Mouse (Mus musculus): ENCODE results near the gene 2410004B18Rik.

The 2410004B18Rik gene

DNA sequence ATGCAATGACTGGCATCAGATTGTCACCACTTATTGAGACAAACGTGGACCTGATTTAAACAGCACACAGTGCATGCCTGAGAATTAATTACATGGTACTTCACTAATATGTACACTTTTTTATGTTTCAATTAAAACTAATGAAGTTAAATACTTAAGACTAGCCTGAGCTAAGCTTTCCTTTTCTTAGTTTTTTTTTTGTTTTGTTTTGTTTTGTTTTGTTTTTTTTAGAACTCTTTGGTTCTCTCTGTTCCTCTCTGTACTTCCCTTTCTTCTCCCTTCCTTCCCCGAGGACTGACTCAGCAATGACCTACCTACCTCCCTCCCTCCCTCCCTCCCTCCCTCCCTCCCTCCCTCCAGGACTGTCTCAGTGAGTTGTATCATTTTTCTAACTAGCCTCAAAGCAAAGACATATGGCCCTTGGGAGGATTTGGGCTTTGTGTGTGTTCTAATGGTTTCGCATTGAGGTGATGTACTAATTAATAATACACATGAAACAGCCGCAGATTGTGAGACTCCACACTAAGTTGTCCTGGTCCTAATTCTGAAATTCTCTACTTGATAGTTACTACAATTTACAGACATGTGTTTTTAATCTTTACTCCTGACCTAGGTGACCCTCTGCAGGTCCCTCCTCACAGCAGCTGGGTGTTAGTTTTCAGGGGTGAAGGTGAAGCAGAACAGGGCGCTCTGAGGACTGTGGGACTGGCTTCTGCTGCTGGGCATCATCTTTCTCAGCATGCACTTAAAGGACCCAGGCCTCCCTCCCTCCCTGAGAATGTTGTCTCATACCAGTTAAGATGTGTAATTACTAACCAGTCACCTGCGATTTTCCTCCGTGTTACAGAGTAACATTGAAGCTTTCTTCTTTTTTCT lies 8.1 kb upstream of the 2410004B18Rik start:
- DNase-seq (ENCODE audit: inconsistent age in 2 of 2, low spot score in 1 of 2): no peak

DNA sequence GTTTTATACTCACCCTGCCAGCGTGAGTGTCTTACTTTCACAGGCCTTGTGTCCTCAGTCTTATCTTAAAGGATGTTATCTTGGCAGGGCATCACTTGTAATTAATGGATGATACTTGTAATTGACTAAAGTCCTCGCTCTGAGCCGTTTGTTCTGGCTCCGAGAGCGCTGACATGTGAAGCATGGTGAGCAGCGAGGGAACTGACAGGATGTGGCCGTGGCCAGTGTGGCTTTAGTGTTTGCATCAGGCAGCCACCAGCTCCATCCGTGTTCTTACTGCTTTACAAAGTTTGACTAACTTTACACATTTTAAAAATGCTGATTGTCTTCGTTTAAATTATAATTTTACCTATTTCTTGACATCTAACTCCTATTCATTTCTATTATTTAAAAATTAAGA lies 4.0 kb upstream of the 2410004B18Rik start:
- no peak for DNase-seq (ENCODE audit: inconsistent age in 2 of 2, low spot score in 1 of 2)

DNA sequence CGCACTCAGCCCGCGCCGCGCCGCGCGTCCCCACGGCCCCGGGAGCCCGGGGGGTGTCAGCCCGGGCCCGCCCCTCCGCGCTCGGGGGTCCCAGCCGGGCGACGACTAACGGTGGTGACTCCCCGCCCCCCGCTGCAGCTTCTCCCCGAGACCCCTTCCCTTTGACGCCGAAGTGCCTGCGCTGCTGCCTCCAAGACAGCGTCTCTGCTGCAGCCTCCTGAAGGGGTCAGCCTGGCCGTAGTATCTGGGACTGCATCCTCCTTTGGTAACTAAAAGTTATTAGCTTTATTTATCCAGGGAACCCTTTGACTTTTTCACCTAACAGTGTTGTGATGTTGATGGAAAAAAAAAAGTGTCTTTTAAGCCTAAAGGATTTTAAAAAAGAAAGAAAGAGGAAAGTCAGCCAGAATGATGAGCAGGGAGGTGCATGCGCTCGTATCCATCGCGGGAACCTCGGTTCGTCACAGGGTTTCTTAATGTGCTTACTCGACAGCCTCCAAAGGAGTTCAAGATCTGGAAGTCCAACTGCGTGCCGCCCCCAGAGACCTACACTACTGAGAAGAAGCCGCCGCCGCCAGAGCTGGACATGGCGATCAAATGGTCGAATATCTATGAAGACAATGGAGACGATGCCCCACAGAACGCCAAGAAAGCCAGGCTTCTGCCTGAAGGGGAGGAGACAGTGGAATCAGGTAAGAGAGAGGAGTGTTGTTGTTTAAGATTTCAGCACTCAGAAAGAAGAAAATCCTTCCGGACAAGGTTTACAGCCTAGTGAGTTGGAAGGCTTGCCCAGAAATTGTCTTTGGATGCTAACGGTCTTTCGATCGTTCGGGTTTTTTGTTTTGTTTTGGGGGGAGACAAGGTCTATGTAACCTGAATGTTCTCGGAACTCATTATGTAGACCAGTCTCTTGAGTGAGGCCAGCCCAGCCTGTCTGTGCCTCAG lies 863 bp downstream of the 2410004B18Rik start:
- peak; percentile 42 to 67 for DNase-seq (ENCODE audit: inconsistent age in 2 of 2, low spot score in 1 of 2)

DNA sequence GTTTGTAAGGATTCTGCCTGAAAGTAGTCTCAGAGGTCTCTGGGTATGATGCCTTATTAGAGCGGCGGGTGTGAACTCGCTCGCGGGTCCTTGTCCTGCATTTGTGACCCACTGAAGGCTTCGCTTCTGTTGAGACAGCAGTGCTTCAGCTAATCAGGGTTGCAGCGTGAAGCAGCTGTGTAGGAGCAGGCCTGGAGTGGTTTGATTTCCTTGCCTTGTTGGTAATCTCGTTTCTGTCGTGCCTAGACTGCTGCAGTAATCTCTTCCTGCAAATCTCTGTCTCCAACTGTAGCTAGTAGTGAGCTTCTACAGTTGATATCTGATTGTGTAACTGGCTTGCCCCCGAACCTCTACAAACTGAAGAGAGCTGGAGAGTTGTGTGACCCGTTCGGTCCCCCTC lies 1.6 kb downstream of the 2410004B18Rik start:
- DNase-seq (ENCODE audit: inconsistent age in 2 of 2, low spot score in 1 of 2): no peak

DNA sequence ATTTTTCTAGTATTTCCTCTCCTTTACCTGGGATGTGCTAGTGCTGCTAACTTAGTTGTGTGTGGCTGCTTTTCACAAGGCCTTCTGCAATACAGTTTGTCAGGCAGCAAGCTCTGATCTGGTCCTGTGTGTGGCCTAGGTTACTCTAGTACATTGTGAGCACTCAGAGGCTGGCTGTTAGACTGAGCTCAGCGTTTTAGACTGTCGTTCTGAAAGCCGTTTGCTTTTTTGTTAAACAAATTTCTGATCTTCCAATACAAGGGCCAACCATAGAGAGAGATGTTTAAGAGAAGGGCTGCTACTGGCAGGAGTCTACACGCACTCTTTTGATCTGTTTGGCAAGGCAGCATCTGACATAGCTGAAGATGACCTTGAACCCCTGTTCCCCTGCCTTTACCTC lies 2.2 kb downstream of the 2410004B18Rik start:
- no peak for DNase-seq (ENCODE audit: inconsistent age in 2 of 2, low spot score in 1 of 2)

DNA sequence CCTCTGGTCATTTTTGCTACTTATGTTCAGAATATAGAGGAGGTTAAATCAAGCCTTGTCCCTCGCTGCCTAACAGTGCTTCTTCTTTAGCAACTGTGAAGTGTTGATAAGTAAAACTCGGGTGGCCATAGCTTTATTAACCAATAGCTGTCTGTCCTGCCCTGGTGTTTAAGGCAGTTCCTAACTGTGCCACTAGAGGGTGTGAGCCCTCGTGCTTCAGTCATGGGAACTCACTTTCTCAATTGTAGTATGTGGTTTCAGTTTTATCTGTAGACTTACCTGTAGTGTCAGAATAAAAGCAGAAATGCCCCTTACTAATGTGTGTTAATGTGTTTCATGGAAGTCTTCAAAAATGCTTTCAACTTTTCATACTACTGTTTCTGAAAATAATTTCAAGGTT lies 4.2 kb downstream of the 2410004B18Rik start:
- DNase-seq (ENCODE audit: inconsistent age in 2 of 2, low spot score in 1 of 2): peak; percentile 56 to 87

DNA sequence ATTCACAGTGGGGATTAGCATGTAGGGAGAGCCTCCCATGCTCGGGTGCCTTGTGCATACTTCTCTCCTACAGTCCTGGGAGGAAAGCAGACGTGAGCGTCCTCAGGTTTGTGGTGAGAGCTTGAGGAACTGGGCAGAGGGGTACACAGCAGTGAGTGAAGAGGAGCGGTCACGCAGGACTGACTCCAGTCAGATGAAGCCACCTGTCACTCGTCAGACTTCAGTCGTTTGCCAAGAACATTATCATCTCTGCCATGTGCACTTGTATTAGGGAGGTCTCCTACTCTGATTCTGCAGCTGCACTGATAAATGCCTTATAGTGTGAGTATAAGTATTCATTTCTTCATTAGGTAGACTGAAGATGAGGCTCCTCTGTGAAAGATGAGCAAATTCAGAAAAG lies 6.5 kb downstream of the 2410004B18Rik start:
- no peak for DNase-seq (ENCODE audit: inconsistent age in 2 of 2, low spot score in 1 of 2)

DNA sequence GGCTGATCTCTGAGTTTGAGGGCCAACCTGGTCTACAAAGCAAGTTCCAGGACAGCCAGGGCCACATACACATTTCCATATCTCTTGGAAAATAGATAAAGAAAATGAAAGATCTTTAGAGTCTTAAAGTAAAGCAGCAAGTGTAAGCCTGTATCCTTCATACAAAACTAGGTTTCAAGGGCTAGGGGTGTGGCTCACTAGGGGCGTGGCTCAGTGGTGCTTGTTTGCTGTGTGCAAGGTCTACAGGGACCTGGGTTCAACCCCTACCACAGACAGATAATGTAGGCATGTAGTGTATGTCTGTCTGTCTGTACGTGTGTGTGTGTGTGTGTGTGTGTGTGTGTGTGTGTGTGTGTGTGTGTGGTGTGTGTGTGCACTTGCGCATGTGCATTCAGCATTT lies 8.1 kb downstream of the 2410004B18Rik start:
- no peak for DNase-seq (ENCODE audit: inconsistent age in 2 of 2, low spot score in 1 of 2)

DNA sequence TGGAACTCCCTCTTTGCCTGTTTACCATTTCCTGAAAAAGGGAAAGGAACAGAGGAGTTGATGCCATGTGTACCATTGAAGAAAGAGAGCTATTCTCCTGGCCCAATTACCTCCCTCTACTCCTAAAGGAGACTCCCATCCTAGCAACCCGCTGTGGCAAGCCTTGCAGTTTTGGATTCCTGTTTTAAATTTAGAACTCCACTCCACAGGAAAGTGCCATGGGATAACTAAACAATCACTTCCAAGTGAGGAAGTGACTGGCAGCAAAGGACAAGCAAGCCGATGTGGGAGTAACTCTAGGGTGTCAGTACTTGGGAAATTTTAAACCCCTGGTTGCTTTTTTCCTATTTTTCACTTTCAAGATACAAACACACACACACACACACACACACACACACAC lies 8.8 kb downstream of the 2410004B18Rik start:
- DNase-seq (ENCODE audit: inconsistent age in 2 of 2, low spot score in 1 of 2): no peak

DNA sequence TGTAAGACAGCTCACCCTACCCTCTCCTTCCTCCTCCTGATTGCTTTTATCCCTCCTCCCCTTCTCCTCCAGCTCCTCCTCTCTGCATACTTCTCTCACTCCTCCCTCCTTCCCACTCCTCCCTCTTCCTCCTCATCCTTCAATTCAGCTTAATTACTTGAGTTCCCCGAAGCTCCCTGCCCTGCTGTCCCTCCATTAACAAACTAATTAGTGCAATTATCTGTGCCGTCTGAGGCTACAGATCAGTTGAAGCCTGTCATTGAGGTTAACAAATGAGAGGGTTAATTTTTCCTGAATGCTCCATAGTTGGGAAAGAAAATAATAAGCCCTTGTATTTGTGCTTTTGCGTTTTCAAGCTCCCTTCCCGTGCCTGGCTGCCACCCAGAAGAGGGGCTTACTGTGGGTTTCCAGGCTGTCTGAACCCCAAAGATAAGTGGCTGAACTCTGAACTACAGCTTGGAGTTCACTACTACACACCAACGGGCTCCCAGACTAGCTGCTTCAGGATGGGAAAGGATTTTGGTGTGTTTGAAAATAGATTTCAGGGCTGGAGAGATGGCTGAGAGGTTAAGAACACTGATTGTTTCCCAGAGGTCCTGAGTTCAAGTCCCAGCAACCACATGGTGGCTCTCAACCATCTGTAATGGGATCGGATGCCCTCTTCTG lies 9.9 kb downstream of the 2410004B18Rik start:
- DNase-seq (ENCODE audit: inconsistent age in 2 of 2, low spot score in 1 of 2): no peak

DNA sequence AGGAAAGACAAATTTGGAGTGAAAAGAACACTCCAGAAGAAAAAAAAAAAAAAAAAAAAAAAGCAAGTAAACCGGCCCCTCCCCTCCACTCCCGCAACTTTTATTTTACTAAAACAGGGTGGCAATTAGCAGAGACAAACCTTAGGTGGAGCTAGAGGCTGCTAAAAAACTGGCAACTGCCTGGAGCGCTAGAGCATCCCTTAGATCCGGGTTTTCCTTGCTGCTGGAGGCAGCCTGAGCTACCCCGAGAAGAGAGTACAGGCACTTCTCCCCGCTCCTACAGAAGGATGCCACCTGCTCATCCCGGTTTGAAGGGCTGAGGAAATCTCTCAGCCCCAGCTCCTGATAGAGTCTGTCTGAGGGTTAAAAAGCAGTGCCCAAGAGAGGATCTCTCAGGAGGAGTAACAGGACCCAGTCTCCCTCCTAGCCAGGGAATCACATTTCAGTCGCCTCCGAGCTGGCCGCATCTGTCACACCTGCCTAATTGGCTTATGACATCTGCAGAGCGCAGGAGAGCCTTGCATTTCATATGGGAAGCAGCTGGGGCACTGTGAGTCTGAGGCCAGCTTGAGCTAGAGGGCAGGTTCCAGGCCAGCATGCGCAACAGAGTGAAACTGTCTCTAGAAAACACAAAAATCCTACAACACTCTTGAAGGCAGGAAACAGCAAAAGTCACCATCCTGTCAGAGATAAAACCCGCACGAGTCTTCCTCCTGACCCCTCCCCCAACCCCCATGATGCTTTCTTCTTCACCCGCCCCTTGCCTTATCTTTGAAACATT lies 12.4 kb downstream of the 2410004B18Rik start:
- peak; percentile 33 to 74 for DNase-seq (ENCODE audit: inconsistent age in 2 of 2, low spot score in 1 of 2)

DNA sequence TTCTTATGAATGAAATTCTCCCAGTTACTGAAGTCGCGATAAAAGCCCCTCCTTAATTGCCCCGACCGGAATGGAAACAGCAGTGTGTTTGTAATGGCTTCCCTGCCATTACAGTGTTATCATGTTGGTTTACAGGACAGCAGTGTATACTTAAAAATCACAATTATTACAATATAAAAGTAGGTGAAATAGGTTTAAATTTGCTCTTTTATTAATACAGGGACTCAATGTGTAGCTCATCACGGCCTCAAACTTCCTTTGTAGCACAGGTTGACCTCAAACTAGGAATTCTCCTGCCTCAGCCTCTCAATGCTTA lies 13.0 kb downstream of the 2410004B18Rik start:
- DNase-seq (ENCODE audit: inconsistent age in 2 of 2, low spot score in 1 of 2): no peak

DNA sequence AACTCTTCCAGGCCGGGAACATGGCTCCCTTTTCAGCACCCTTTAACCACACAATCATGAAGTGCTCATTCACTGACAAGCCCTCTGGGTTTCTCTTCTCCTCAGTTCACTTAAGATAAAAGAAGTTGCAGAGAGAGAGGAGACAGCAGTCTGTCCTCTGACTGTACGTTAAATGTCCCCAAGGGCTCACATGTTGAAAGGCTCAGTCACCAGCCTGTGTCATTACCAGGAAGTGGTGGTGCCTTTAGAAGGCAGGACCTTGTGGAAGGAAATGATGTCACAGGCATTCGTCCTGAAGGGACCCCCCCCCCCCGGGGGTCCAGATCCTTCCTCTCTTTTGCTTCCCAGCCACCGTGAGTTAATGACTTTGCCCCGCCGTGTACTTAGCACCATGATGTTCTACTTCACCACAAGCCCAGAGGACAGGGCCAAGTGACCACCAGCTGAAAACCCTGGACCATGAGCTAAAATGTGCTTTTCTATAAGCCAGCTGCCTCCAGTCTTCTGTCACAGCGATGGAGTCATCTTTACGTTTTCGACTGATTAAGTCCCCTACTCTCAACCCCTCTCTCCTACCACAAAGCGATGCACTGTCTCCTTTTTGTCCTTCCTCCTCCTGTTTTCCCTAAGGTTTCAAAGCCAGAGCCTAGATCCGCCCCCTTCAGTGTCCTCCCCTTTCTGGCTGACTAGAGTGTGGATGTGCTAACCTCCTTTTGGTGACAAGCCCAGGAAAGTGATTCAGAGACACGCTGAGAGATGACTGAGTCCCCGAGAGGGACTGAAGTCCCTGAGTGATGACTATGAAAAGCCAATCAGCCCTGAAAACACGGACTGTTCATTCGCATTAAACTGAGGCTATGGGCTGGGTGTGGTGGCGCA lies 13.7 kb downstream of the 2410004B18Rik start:
- DNase-seq (ENCODE audit: inconsistent age in 2 of 2, low spot score in 1 of 2): peak; percentile 44 to 84

DNA sequence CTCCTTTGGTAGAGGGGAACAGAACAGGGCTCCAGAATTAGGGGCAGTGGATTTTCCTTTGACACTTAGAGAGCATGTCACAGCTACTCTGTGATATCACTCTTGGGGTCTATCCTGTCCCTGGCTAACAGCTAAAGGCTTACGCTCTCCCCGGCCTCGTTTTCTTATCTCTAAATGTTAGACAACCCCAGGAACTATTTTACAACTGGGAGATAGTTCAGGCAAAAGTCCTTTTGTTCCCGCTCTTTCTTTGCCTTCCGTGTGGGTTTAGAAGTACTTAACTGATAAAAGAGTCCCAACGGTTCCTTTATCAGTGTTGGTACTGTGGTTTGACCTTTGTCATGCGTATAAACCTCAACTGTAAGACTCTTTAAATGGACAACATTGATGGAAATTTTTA lies 15.1 kb downstream of the 2410004B18Rik start:
- DNase-seq (ENCODE audit: inconsistent age in 2 of 2, low spot score in 1 of 2): no peak

DNA sequence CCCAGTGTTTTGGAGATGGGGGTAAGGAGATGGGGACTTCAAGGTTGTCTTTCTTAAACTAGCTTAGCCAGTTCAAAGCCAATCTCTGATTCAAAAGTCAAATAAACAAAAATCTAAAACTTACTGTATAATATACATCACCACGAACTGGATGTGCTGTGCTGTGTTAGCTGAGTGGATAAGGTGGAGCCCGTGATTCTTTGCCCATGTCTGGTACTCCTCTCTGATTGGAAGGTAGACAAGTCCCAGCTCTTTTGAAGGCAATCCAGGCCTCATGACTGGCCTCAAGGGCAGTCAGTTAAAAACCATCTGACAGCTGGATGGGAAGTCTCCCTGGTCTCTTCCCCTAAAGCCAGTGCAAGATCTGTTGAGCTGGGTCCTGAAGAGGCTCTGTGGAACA lies 15.6 kb downstream of the 2410004B18Rik start:
- no peak for DNase-seq (ENCODE audit: inconsistent age in 2 of 2, low spot score in 1 of 2)

DNA sequence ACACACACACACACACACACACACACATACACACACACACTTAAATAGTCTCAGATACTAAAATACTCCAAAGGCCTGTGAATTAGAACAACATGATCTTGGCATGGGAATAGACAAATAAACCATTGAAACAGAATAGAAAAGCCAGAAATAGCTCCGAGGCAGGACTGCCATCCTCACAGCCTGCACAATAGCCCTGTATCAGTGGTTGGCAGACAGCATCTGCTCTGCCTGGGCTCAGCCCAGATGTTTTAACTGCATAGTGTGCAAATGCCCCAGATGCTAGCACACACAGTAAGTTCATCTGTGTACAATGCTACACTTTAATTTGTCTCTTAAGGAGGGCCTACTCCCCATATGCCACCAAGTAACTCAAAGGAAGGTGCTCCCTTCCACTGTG lies 22.0 kb downstream of the 2410004B18Rik start:
- DNase-seq (ENCODE audit: inconsistent age in 2 of 2, low spot score in 1 of 2): no peak

DNA sequence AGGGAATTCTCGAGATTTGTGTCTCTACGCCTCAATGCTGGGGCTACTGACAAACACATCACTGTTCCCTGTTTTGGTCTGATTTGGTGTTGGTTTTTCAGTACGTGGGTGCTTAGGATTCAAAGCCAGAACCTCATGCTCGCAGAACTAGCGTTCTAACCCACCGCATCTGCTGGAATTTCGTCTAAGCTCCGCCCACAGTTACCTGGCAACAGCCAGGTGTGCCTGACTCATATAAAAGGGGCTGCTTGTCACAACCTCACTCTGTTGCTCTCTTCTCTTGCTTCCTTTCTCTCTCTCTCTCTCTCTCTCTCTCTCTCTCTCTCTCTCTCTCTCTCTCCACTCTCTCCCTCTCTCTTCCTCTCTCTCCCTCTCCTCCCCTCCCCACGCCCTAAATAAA lies 24.6 kb downstream of the 2410004B18Rik start:
- DNase-seq (ENCODE audit: inconsistent age in 2 of 2, low spot score in 1 of 2): no peak

DNA sequence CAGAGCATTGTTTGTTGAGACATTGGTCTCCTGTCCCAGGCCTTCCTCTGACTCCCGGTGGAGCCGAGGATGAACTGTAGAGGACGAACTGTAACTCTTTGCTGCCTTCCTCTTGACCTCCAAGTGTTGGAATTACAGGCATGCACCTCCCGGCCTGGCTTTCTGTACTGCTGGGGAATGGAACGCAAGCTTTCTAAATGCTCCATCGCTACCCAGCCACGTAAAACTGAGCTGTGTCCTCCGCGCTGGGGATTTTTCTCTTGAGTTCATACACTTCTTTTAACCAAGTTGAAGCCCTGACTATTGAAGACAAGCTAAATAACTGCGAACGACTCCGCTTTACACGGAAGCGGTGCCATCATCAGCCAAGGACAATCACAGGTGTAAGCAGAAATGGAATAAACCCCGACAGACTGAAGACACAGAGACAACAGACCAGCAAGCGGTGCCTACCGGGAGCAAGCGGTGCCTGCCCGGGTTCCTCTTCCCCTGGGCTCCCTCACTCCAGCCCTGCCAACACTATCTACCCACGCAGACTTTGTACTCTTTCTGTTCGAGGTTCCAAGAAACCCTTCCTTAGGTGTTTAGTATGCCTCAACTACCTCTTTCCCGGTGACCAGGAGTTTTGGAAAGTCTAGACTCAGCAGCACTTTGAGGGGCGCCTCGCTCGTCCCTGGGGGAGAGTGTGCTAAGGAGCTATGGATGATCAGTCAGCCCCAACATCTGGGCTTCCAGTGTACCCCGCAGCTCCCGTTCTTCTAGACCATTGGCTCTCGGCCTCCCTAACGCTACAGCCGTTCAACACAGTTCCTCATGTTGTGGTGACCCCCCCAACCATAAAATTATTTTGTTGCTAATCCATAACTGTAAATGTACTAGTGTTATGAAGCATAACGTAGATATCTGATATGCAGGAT lies 25.5 kb downstream of the 2410004B18Rik start:
- DNase-seq (ENCODE audit: inconsistent age in 2 of 2, low spot score in 1 of 2): peak in 1 of 2 experiments; percentile 46

DNA sequence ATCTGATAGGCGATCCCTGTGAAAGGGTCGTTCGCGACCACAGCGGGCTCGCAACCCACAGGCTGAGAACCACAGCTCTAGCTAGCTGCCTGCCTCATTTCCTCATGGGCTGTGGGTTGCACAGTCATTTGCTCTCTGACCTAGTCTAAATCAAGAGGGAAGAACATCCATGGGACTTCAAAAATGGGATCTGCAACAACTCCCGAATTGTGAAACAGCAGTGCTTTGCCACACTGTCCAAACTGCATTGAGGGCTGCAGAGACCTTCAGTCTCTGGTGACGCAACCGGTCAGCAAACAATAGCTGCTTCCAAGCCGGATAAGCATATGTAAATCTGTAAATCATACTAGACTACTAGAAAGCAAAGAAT lies 26.2 kb downstream of the 2410004B18Rik start:
- peak in 1 of 2 experiments; percentile 64 for DNase-seq (ENCODE audit: inconsistent age in 2 of 2, low spot score in 1 of 2)

Measured in adrenal gland, adult (tissue).